Mouse (Mus musculus) kidney, postnatal 10 days (tissue): ENCODE measurements around the gene Rap2a.

ENCODE experiments used
- DNase-seq: peaks from one replicate; pipeline ENCODE4 v3.0.0; 2021; ENCODE audit warnings: mixed read lengths

Gene Rap2a

GRCm38 (mm10) chr14:120477982-120478568, at the start of gene Rap2a:
TSS of gene Rap2a (plus strand) at chr14:120478444.
- DNase-seq, result peak; percentile 98

- DNase-seq, result no peak
Observed at GRCm38 (mm10) chr14:120428497-120428896, 49.7 kb upstream of the Rap2a start.

GRCm38 (mm10) chr14:120432773-120433172, 45.5 kb upstream of the Rap2a start:
- peak; percentile 29 for DNase-seq

GRCm38 (mm10) chr14:120433931-120434398, 44.3 kb upstream of the Rap2a start:
- no peak for DNase-seq

- DNase-seq, result no peak
Observed at GRCm38 (mm10) chr14:120434831-120435230, 43.4 kb upstream of the Rap2a start.

GRCm38 (mm10) chr14:120440716-120441115, 37.5 kb upstream of the Rap2a start:
- no peak for DNase-seq

GRCm38 (mm10) chr14:120441256-120441655, 37.0 kb upstream of the Rap2a start:
- DNase-seq, result no peak

- DNase-seq, result no peak
Observed at GRCm38 (mm10) chr14:120441836-120442235, 36.4 kb upstream of the Rap2a start.

GRCm38 (mm10) chr14:120454221-120454620, 24.0 kb upstream of the Rap2a start:
- DNase-seq, result no peak

GRCm38 (mm10) chr14:120463938-120464727, 14.1 kb upstream of the Rap2a start:
- DNase-seq, result no peak

GRCm38 (mm10) chr14:120466816-120467215, 11.4 kb upstream of the Rap2a start:
- no peak for DNase-seq

GRCm38 (mm10) chr14:120469126-120469790, 9.0 kb upstream of the Rap2a start:
- DNase-seq, result peak; percentile 41

GRCm38 (mm10) chr14:120476186-120476697, 2.0 kb upstream of the Rap2a start:
- DNase-seq, result no peak

- DNase-seq, result peak; percentile 99
Observed at GRCm38 (mm10) chr14:120477288-120477981, 809 bp upstream of the Rap2a start.

GRCm38 (mm10) chr14:120478641-120479341, 547 bp downstream of the Rap2a start:
- no peak for DNase-seq

- DNase-seq, result no peak
Observed at GRCm38 (mm10) chr14:120480341-120480900, 2.2 kb downstream of the Rap2a start.

- DNase-seq, result no peak
Observed at GRCm38 (mm10) chr14:120480927-120481326, 2.7 kb downstream of the Rap2a start.

GRCm38 (mm10) chr14:120484561-120484960, 6.3 kb downstream of the Rap2a start:
- DNase-seq, result no peak

- DNase-seq, result no peak
Observed at GRCm38 (mm10) chr14:120496284-120496683, 18.0 kb downstream of the Rap2a start.

- no peak for DNase-seq
Observed at GRCm38 (mm10) chr14:120496827-120497226, 18.6 kb downstream of the Rap2a start.

GRCm38 (mm10) chr14:120499096-120499495, 20.9 kb downstream of the Rap2a start:
- DNase-seq, result no peak

- no peak for DNase-seq
Observed at GRCm38 (mm10) chr14:120499601-120500000, 21.4 kb downstream of the Rap2a start.
